Comparison of ENCODE assay signal across 8 mouse cellular contexts in the genomic region with DNA sequence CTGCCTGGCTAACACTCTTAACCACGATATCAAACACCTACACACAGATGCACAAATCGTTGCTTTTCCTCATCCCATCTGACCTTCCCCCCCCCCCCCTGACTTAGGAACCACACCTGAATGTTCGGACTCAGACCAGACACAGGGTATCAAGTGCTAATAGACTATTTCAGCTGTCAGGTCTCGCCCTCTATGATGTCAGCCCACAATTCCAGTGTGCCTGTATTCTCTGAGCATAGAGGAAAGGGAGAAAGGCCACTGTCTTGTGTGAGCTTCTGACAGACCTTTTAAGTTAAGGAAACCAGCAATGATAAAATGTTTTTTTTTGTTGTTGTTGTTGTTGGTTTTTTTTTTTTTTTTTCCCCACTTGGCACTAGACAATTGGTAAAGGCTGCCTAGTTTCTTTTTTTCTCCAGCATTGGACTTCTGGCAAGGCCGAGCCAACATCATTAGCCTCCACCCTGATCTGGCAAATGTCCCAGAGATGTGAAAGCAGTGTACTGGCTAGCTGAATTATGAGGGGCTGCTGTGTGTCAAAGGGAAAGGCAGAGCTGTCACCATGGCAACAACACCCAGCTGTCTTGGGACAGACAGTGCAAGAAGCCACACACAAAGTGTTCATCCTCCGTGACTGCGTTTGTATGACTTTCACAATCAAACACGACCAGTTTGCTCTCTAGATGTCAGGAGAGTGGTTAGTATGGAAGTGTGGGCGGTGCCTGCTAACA. TPM values are rescaled to one million over a fixed set of nuclear protein-coding genes. Genes with fewer than 3 reads are reported as not detected.
A peak's percentile ranks its signal among the peaks of the same experiment; 100 is the strongest.
DNase-seq lines count a peak whose midpoint lies in the region; ATAC-seq lines count a peak whose summit lies in the region.

No protein-coding gene starts in this region.

- intact Hi-C loops in heart, postnatal 25 days (cut with DNase I): no loop called here

- DNase-seq in R1 (ENCODE audit: low read depth, low spot score): peak; percentile 73
- peak; percentile 21 for DNase-seq in cerebellum, adult 11-12 months
- DNase-seq in heart, postnatal 25 days (ENCODE audit: low spot score): peak; percentile 41
- peak; percentile 62 to 77 for DNase-seq in kidney, postnatal 36 days
- DNase-seq in lung, postnatal 14 days: peak; percentile 54
- DNase-seq in retina, postnatal 1 day: peak; percentile 94

- peak; percentile 47 for ATAC-seq in frontal cortex, adult (ENCODE audit: low TSS enrichment)
- ATAC-seq in erythroblast, adult 5-6 weeks (replicated peaks; ENCODE audit: low FRiP score, poor library complexity, severe bottlenecking): no peak

RNA-seq across cellular contexts. Expression of a gene that starts 46.0 kb away (rescaled TPM):
- total RNA-seq in heart, postnatal 25 days (2021): not detected
- total RNA-seq in erythroblast, adult 5-6 weeks (2015; ENCODE audit: low replicate concordance): not detected in 2 replicates
- not detected in 2 replicates for total RNA-seq in erythroblast, adult 5-6 weeks (2017; ENCODE audit: low replicate concordance)

RNA-seq across cellular contexts. Expression of a gene that starts 49.4 kb away (rescaled TPM):
- 100 to 1,000 TPM; 181 to 182 TPM for total RNA-seq in heart, postnatal 25 days (2021)
- total RNA-seq in erythroblast, adult 5-6 weeks (2015; ENCODE audit: low replicate concordance): 18.4 and 19.4 TPM in 2 replicates
- total RNA-seq in erythroblast, adult 5-6 weeks (2017; ENCODE audit: low replicate concordance): 14.8 and 18.3 TPM in 2 replicates

RNA-seq across cellular contexts. Expression of a gene that starts 50.3 kb away (rescaled TPM):
- total RNA-seq in heart, postnatal 25 days (2021): 10 to 100 TPM; 15.5 to 17.1 TPM
- total RNA-seq in erythroblast, adult 5-6 weeks (2015; ENCODE audit: low replicate concordance): 3.1 and 4.0 TPM in 2 replicates
- 4.4 and 9.1 TPM in 2 replicates for total RNA-seq in erythroblast, adult 5-6 weeks (2017; ENCODE audit: low replicate concordance)

Comparison
In these comparisons a context has a peak if more than half of its experiments do, and no peak if none do; other contexts are left out.
1. DNase-seq: peak in every context shown above with its lines; median percentile 94 in retina, postnatal 1 day; 73 in R1; 70 in kidney, postnatal 36 days; 54 in lung, postnatal 14 days; 41 in heart, postnatal 25 days; 21 in cerebellum, adult 11-12 months.
2. RNA of a gene that starts 49.4 kb away (total RNA-seq): 181 to 182 TPM in heart, postnatal 25 days; 14.8 to 19.4 TPM in erythroblast, adult 5-6 weeks; every median in the first group is over 4 times any median in the second.